Mouse (Mus musculus): ENCODE measurements around the gene Asic2. TPM values are rescaled to one million over a fixed set of nuclear protein-coding genes. Genes with fewer than 3 reads are reported as not detected.

Gene Asic2
- total and polyA plus RNA-seq, 3 experiments, result not detected

GRCm38 (mm10) chr11:81492351-81492750 is 475.9 kb downstream of the Asic2 start:
- no peak for TF ChIP-seq ETS1 (IDR thresholded peaks at IDR 0.05; ENCODE audit: low read depth, low read length)
- no peak for TF ChIP-seq ZNF384 (IDR thresholded peaks at IDR 0.05; ENCODE audit: low read depth, low read length)
- no peak for TF ChIP-seq MAFK (IDR thresholded peaks at IDR 0.05; ENCODE audit: borderline replicate concordance, low read depth, low read length)
- TF ChIP-seq TBP (IDR thresholded peaks at IDR 0.05; ENCODE audit: low read depth, low read length), result no peak
- TF ChIP-seq NELFE (IDR thresholded peaks at IDR 0.05; ENCODE audit: low read depth, low read length), result no peak
- no peak for TF ChIP-seq JUND (IDR thresholded peaks at IDR 0.05; ENCODE audit: low read depth, low read length)
- no peak for TF ChIP-seq CHD2 (IDR thresholded peaks at IDR 0.05; ENCODE audit: low read length)
- Histone ChIP-seq H3K9ac (ENCODE audit: control insufficient read depth, low read depth, low read length, poor library complexity, severe bottlenecking) (no peak overlapping the region), H3K4me3 (ENCODE audit: control insufficient read depth in 1 of 2, insufficient read depth in 1 of 2, low read depth in 2 of 2, low read length in 2 of 2) (no peak overlapping the region), H3K79me2 (ENCODE audit: control insufficient read depth, insufficient read depth, low read length, poor library complexity) (no peaks in the 10 kb centered on the region), H3K27me3 (ENCODE audit: control insufficient read depth in 1 of 2, insufficient read depth in 2 of 2, low read length in 2 of 2) (no peaks in the 10 kb centered on the region), H3K4me1 (ENCODE audit: control insufficient read depth in 1 of 2, insufficient read depth in 2 of 2, low read length in 2 of 2) (no peaks in the 10 kb centered on the region), H3K27ac (ENCODE audit: control insufficient read depth, low read depth, low read length) (no peak overlapping the region), H3K9me3 (replicated peaks; ENCODE audit: insufficient read depth, low read length) (no peaks in the 10 kb centered on the region), H3K36me3 (ENCODE audit: control insufficient read depth in 1 of 2, insufficient read depth in 2 of 2, low read length in 2 of 2) (no peaks in the 10 kb centered on the region)
- DNase-seq (ENCODE audit: low read depth, low spot score), result no peak

DNA sequence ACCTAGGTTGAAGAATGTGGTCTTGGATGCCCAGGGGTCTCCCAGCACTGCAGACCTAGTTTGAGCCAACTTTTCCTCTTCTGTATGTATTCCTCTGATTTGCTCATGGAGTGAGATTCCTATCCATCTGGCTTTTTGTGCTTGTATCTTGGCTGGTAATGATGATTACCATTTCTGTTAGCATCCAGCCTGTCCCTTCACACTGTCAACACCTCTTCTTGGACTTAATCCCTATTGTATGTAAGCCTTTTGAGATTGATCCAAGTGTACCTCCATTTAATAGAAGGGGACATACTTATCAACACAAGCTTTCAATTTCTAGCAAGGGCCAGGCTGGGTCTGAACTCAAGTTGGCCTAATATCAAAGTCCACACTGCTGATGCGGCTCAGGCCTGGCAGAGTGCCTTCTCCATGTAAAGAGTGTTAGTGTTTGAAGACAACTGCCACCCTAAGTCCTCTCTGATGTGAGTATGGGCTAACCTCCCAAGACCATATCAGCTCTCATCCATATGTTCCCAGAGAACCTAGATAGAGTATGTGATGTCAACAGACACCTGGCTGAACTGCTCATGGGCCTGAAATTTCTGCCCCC is 479.0 kb downstream of the Asic2 start:
- no peak for DNase-seq (ENCODE audit: low read depth, low spot score)
- H3K9me3 ChIP-seq (replicated peaks; ENCODE audit: insufficient read depth, low read length), result no peaks in the 10 kb centered on the region
- H3K27me3 ChIP-seq (ENCODE audit: control insufficient read depth in 1 of 2, insufficient read depth in 2 of 2, low read length in 2 of 2), result no peaks in the 10 kb centered on the region

GRCm38 (mm10) chr11:81488681-81489080 is 479.6 kb downstream of the Asic2 start:
- Histone ChIP-seq H3K36me3 (ENCODE audit: control insufficient read depth in 1 of 2, insufficient read depth in 2 of 2, low read length in 2 of 2) (no peaks in the 10 kb centered on the region), H3K79me2 (ENCODE audit: control insufficient read depth, insufficient read depth, low read length, poor library complexity) (no peaks in the 10 kb centered on the region), H3K27ac (ENCODE audit: control insufficient read depth, low read depth, low read length) (no peak overlapping the region), H3K27me3 (ENCODE audit: control insufficient read depth in 1 of 2, insufficient read depth in 2 of 2, low read length in 2 of 2) (no peaks in the 10 kb centered on the region), H3K9ac (ENCODE audit: control insufficient read depth, low read depth, low read length, poor library complexity, severe bottlenecking) (no peak overlapping the region), H3K4me1 (ENCODE audit: control insufficient read depth in 1 of 2, insufficient read depth in 2 of 2, low read length in 2 of 2) (no peaks in the 10 kb centered on the region), H3K9me3 (replicated peaks; ENCODE audit: insufficient read depth, low read length) (no peaks in the 10 kb centered on the region), H3K4me3 (ENCODE audit: control insufficient read depth in 1 of 2, insufficient read depth in 1 of 2, low read depth in 2 of 2, low read length in 2 of 2) (no peak overlapping the region)
- no peak for TF ChIP-seq RCOR1 (IDR thresholded peaks at IDR 0.05; ENCODE audit: low read depth, low read length)
- no peak for TF ChIP-seq HCFC1 (IDR thresholded peaks at IDR 0.05; ENCODE audit: low read depth, low read length)
- TF ChIP-seq NRF1 (IDR thresholded peaks at IDR 0.05; ENCODE audit: insufficient read depth, low read depth, low read length, poor library complexity, severe bottlenecking), result no peak
- TF ChIP-seq USF2 (IDR thresholded peaks at IDR 0.05; ENCODE audit: borderline replicate concordance in 1 of 2, insufficient read depth in 1 of 2, low read depth in 1 of 2, low read length in 2 of 2), result no peak
- TF ChIP-seq ZKSCAN1 (IDR thresholded peaks at IDR 0.05; ENCODE audit: low read depth, low read length), result no peak
- TF ChIP-seq MYB (IDR thresholded peaks at IDR 0.05; ENCODE audit: low read depth, low read length), result no peak
- TF ChIP-seq USF1 (IDR thresholded peaks at IDR 0.05; ENCODE audit: low read depth, low read length), result no peak
- no peak for TF ChIP-seq MAZ (IDR thresholded peaks at IDR 0.05; ENCODE audit: low read depth, low read length)
- no peak for TF ChIP-seq EP300 (IDR thresholded peaks at IDR 0.05; ENCODE audit: low read depth in 1 of 2, low read length in 2 of 2)
- TF ChIP-seq ETS1 (IDR thresholded peaks at IDR 0.05; ENCODE audit: low read depth, low read length), result no peak
- no peak for TF ChIP-seq TBP (IDR thresholded peaks at IDR 0.05; ENCODE audit: low read depth, low read length)
- no peak for TF ChIP-seq POLR2AphosphoS5 (IDR thresholded peaks at IDR 0.05; ENCODE audit: borderline replicate concordance, low read depth, low read length)
- TF ChIP-seq GABPA (IDR thresholded peaks at IDR 0.05; ENCODE audit: low read depth, low read length), result no peak
- TF ChIP-seq KAT2A (conservative IDR thresholded peaks at IDR 0.05; ENCODE audit: low read depth, low read length), result no peak
- no peak for TF ChIP-seq UBTF (IDR thresholded peaks at IDR 0.05; ENCODE audit: borderline replicate concordance, insufficient read depth, low read depth, low read length)
- DNase-seq (ENCODE audit: low read depth, low spot score), result no peak

More for the DNA sequence above, 479.0 kb downstream of the Asic2 start:
- no peak overlapping the region for H3K9ac ChIP-seq (ENCODE audit: control insufficient read depth, low read depth, low read length, poor library complexity, severe bottlenecking)
- no peaks in the 10 kb centered on the region for H3K36me3 ChIP-seq (ENCODE audit: control insufficient read depth in 1 of 2, insufficient read depth in 2 of 2, low read length in 2 of 2)
- no peaks in the 10 kb centered on the region for H3K79me2 ChIP-seq (ENCODE audit: control insufficient read depth, insufficient read depth, low read length, poor library complexity)
- H3K27ac ChIP-seq (ENCODE audit: control insufficient read depth, low read depth, low read length), result no peak overlapping the region
- TF ChIP-seq ZKSCAN1 (IDR thresholded peaks at IDR 0.05; ENCODE audit: low read depth, low read length) (no peak), ETS1 (IDR thresholded peaks at IDR 0.05; ENCODE audit: low read depth, low read length) (no peak), CHD2 (IDR thresholded peaks at IDR 0.05; ENCODE audit: low read length) (no peak)
- no peak overlapping the region for H3K4me3 ChIP-seq (ENCODE audit: control insufficient read depth in 1 of 2, insufficient read depth in 1 of 2, low read depth in 2 of 2, low read length in 2 of 2)
- no peaks in the 10 kb centered on the region for H3K4me1 ChIP-seq (ENCODE audit: control insufficient read depth in 1 of 2, insufficient read depth in 2 of 2, low read length in 2 of 2)
